Mouse (Mus musculus) midbrain, embryonic 15.5 days (tissue): ENCODE results near the gene Gm6763. TPM values are rescaled to one million over a fixed set of nuclear protein-coding genes. Genes with fewer than 3 reads are reported as not detected.
"Not testable (repeated sequence)": the region's sequence is repeated elsewhere in the genome, so short reads cannot be mapped to it uniquely, and the experiment has no call there.

Experiments used
- ATAC-seq: fragments of 200-750 bp; cut with Nextera tagmentation; replicated peaks from 2 replicates; pipeline ENCODE4 v1.8.0; 2017; ENCODE audit warnings: moderate TSS enrichment
- H3K27ac ChIP-seq: fragments of 300-500 bp; sonication (generic); 2 replicates; pipeline ENCODE4 v1.5.1; 2015; ENCODE audit warnings: mild to moderate bottlenecking, inconsistent platforms
- H3K27me3 ChIP-seq: fragments of 300-500 bp; sonication (generic); replicated peaks from 2 replicates; pipeline ENCODE4 v1.6.1; 2015; ENCODE audit warnings: inconsistent platforms
- H3K36me3 ChIP-seq: fragments of 300-500 bp; sonication (generic); replicated peaks from 2 replicates; pipeline ENCODE4 v1.6.1; 2015; ENCODE audit warnings: inconsistent platforms
- H3K4me1 ChIP-seq: fragments of 300-500 bp; sonication (generic); 2 replicates; pipeline ENCODE4 v1.6.1; 2015; ENCODE audit warnings: inconsistent platforms
- H3K4me2 ChIP-seq: fragments of 300-500 bp; sonication (generic); 2 replicates; pipeline ENCODE4 v1.6.1; 2015; ENCODE audit warnings: inconsistent platforms, mild to moderate bottlenecking, moderate library complexity
- H3K4me3 ChIP-seq: fragments of 300-500 bp; sonication (generic); 2 replicates; pipeline ENCODE4 v1.5.1; 2015; ENCODE audit warnings: mild to moderate bottlenecking, inconsistent platforms
- H3K9ac ChIP-seq: fragments of 300-500 bp; sonication (generic); 2 replicates; pipeline ENCODE4 v1.6.1; 2015; ENCODE audit warnings: mild to moderate bottlenecking, inconsistent platforms
- H3K9me3 ChIP-seq: fragments of 300-500 bp; sonication (generic); 2 replicates; pipeline ENCODE4 v1.6.1; 2016; ENCODE audit warnings: inconsistent platforms
- WGBS: fragments of 180-500 bp; shearing (Covaris S2); methylation state at CpG from one replicate; pipeline ENCODE4 v1.1.7; 2015; ENCODE audit warnings: mixed read lengths; 5-methylcytosine and 5-hydroxymethylcytosine counted together
- polyA plus RNA-seq: library from polyadenylated mRNA; unstranded; fragments of >200 nt; fragmentation: Nextera tagmentation; extraction: Ambion mirVana; gene quantifications from 2 replicates; pipeline ENCODE4 v1.2.1, GENCODE M21; 2015

Gm6763 gene
- polyA plus RNA-seq, result not detected in 2 replicates

- not testable (repeated sequence) for H3K4me1 ChIP-seq, H3K9me3 ChIP-seq, H3K4me2 ChIP-seq, H3K9ac ChIP-seq, ATAC-seq, H3K27ac ChIP-seq, H3K4me3 ChIP-seq, H3K36me3 ChIP-seq, H3K27me3 ChIP-seq
- WGBS, result no CpG with 5 or more reads among the region's 3 CpGs
Measured at GRCm38 (mm10) chr10:104151197-104151596, at the start of gene Gm6763. Gene Gm6763 (plus strand): TSS chr10:104151497.

- no peaks in the 10 kb centered on the region for H3K4me1 ChIP-seq
- H3K36me3 ChIP-seq, result no peaks in the 10 kb centered on the region
- no peaks in the 10 kb centered on the region for H3K9me3 ChIP-seq
- no peak for ATAC-seq
- H3K9ac ChIP-seq, result no peak overlapping the region
- no peaks in the 10 kb centered on the region for H3K27me3 ChIP-seq
- 68% methylated on average over 3 of the region's 3 CpGs for WGBS
- no peak overlapping the region for H3K4me3 ChIP-seq
- H3K4me2 ChIP-seq, result no peak overlapping the region
- H3K27ac ChIP-seq, result no peak overlapping the region
Measured at GRCm38 (mm10) chr10:104110044-104110443, 41.3 kb upstream of the Gm6763 start.

GRCm38 (mm10) chr10:104118312-104118711 is 33.0 kb upstream of the Gm6763 start:
- no peaks in the 10 kb centered on the region for H3K36me3 ChIP-seq
- ATAC-seq, result no peak
- H3K27ac ChIP-seq, result no peak overlapping the region
- no peaks in the 10 kb centered on the region for H3K9me3 ChIP-seq
- WGBS, result 82% methylated on average over 2 of the region's 2 CpGs
- H3K4me3 ChIP-seq, result no peak overlapping the region
- H3K4me2 ChIP-seq, result no peak overlapping the region
- H3K9ac ChIP-seq, result no peak overlapping the region
- H3K4me1 ChIP-seq, result no peaks in the 10 kb centered on the region
- no peaks in the 10 kb centered on the region for H3K27me3 ChIP-seq

GRCm38 (mm10) chr10:104142687-104143086 is 8.6 kb upstream of the Gm6763 start, which contains the start of gene Gm21293:
Gene Gm21293 (plus strand): TSS chr10:104142987.
- ATAC-seq, H3K4me3 ChIP-seq, H3K9ac ChIP-seq, H3K4me1 ChIP-seq, H3K4me2 ChIP-seq, H3K9me3 ChIP-seq, H3K27ac ChIP-seq, H3K27me3 ChIP-seq, H3K36me3 ChIP-seq: not testable (repeated sequence)
- WGBS, result no CpG with 5 or more reads among the region's 3 CpGs

- not testable (repeated sequence) for H3K4me1 ChIP-seq, ATAC-seq, H3K4me2 ChIP-seq, H3K4me3 ChIP-seq, H3K27ac ChIP-seq, H3K9me3 ChIP-seq, H3K36me3 ChIP-seq, H3K27me3 ChIP-seq, H3K9ac ChIP-seq
- WGBS, result no CpG with 5 or more reads among the region's 3 CpGs
Measured at GRCm38 (mm10) chr10:104159706-104160105, 8.4 kb downstream of the Gm6763 start, which contains the start of gene Gm8764. Gene Gm8764 (plus strand): TSS chr10:104160006.

- H3K4me2 ChIP-seq, H3K9me3 ChIP-seq, H3K27me3 ChIP-seq, H3K27ac ChIP-seq, H3K36me3 ChIP-seq, H3K9ac ChIP-seq, H3K4me3 ChIP-seq, H3K4me1 ChIP-seq, ATAC-seq: not testable (repeated sequence)
- no CpG with 5 or more reads among the region's 3 CpGs for WGBS
Measured at GRCm38 (mm10) chr10:104168215-104168614, 16.9 kb downstream of the Gm6763 start, which contains the start of gene Gm21304. Gene Gm21304 (plus strand): TSS chr10:104168515.

GRCm38 (mm10) chr10:104176724-104177123 is 25.4 kb downstream of the Gm6763 start, which contains the start of gene Gm21312:
Gene Gm21312 (plus strand): TSS chr10:104177024.
- not testable (repeated sequence) for H3K4me3 ChIP-seq, H3K36me3 ChIP-seq, H3K9me3 ChIP-seq, H3K27ac ChIP-seq, ATAC-seq, H3K27me3 ChIP-seq, H3K4me2 ChIP-seq, H3K9ac ChIP-seq, H3K4me1 ChIP-seq
- WGBS, result no CpG with 5 or more reads among the region's 3 CpGs

- not testable (repeated sequence) for H3K9ac ChIP-seq, H3K4me2 ChIP-seq, H3K4me3 ChIP-seq, H3K4me1 ChIP-seq, H3K27ac ChIP-seq, H3K27me3 ChIP-seq, H3K9me3 ChIP-seq, H3K36me3 ChIP-seq, ATAC-seq
- no CpG with 5 or more reads among the region's 3 CpGs for WGBS
Measured at GRCm38 (mm10) chr10:104185233-104185632, 33.9 kb downstream of the Gm6763 start, which contains the start of gene Gm20765. Gene Gm20765 (plus strand): TSS chr10:104185533.

GRCm38 (mm10) chr10:104193742-104194141 is 42.4 kb downstream of the Gm6763 start, which contains the start of gene Gm4340:
Gene Gm4340 (plus strand): TSS chr10:104194042.
- ATAC-seq, H3K4me1 ChIP-seq, H3K9me3 ChIP-seq, H3K36me3 ChIP-seq, H3K4me3 ChIP-seq, H3K27me3 ChIP-seq, H3K27ac ChIP-seq, H3K4me2 ChIP-seq, H3K9ac ChIP-seq: not testable (repeated sequence)
- no CpG with 5 or more reads among the region's 3 CpGs for WGBS

Other genes starting within 250 kb of the Gm6763 start
- not detected in 2 replicates for gene Gm21293, start 8.5 kb upstream of the Gm6763 start, polyA plus RNA-seq
- gene Gm8764, start 8.5 kb downstream of the Gm6763 start, polyA plus RNA-seq, result not detected in 2 replicates
- not detected in 2 replicates for gene Gm21304, start 17.0 kb downstream of the Gm6763 start, polyA plus RNA-seq
- gene Gm21312, start 25.5 kb downstream of the Gm6763 start, polyA plus RNA-seq, result not detected in 2 replicates
- not detected in 2 replicates for gene Gm20765, start 34.0 kb downstream of the Gm6763 start, polyA plus RNA-seq
- gene Gm4340, start 42.5 kb downstream of the Gm6763 start, polyA plus RNA-seq, result not detected in 2 replicates